Mouse (Mus musculus) ZHBTc4 (cell line): Measurements from ENCODE around the gene Wwox.

ENCODE experiments used
- DNase-seq: peaks from one replicate; pipeline ENCODE4 v3.0.0-alpha.2; 2011; ENCODE audit warnings: low read depth, low spot score

The Wwox gene

GRCm38 (mm10) chr8:114665521-114665920 lies 226.1 kb downstream of the Wwox start:
- no peak for DNase-seq

- no peak for DNase-seq
These were observed 231.3 kb downstream of the Wwox start for GRCm38 (mm10) chr8:114670801-114671200.

DNA sequence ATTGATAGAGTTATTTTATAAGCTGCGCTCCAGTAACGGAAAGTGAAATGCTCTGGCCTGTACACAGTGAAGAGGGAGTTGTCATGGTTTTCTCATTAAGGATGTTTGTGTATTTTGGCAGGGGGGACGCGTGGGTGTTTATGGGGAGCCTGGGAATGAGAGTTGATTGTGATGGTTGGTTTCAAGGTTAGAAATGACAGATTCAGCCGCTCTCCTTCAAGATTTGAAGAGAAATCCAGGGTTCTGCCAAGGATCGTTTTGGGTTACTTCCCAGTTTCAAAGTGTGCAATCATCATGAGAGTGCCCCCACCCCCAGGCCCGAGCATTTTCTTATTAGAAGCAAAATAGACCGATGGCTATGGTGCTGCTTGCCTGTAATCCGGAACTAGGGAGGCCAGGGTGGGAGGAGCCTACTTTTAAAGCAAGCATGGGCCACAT lies 231.8 kb downstream of the Wwox start:
- no peak for DNase-seq

GRCm38 (mm10) chr8:114673416-114673815 lies 234.0 kb downstream of the Wwox start:
- peak; percentile 39 for DNase-seq

- DNase-seq = no peak
These were observed 235.7 kb downstream of the Wwox start for GRCm38 (mm10) chr8:114675151-114675550.

DNA sequence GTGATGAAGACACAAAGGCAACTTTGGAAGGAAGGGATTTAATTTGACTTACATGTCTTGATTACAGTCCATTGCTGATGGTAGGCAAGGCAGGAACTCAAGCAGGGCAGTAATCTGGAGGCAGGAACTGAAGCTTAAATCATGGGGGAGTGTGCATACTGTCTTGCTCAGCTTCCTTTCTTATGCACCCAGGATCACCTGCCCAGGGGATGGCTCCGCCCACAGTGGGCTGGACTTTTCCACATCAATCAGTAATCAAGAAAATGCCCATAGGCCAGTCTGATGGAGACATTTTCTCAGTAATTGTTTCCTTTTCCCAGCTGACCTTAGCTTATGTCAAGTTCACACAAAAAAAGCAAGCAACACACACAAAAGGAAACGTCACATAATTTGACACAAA lies 237.5 kb downstream of the Wwox start:
- DNase-seq = peak; percentile 49

- DNase-seq = no peak
These were observed 238.2 kb downstream of the Wwox start for GRCm38 (mm10) chr8:114677551-114678127.

- no peak for DNase-seq
These were observed 240.1 kb downstream of the Wwox start for GRCm38 (mm10) chr8:114679386-114680098.

GRCm38 (mm10) chr8:114681136-114681535 lies 241.7 kb downstream of the Wwox start:
- no peak for DNase-seq

- DNase-seq = no peak
These were observed 242.7 kb downstream of the Wwox start for GRCm38 (mm10) chr8:114682166-114682565.

DNA sequence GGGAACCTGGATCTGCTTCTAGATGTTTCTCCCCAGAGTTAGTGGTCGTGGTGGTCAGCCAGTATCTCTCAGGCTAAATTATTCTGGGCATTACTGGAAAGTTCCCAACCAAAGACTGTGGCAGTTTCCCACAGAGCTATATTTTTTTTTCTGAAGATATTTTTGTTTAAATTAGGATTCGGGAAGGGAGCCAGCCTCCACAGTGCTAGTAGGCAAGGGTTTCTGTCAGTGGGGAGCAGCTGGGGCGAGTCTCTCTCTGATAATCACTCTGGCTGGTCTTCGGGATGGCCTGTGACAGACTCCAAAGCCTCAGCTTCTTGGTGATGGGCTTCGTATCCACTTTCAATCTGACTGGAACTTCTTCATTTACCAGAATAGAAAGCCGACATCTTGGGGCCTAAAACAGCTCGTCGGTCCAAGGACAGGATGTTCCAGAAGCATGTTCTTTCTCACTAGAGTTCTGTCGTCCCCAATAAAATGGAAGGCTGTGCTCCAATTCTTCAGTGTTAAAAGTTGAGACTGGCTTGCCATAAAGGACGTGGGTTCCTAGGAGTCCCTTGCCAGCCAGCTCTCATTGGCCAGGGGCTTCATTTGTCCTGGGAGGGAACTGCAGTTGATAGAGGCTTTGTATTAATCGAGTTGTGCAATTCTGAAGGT lies 244.7 kb downstream of the Wwox start:
- DNase-seq = no peak

DNA sequence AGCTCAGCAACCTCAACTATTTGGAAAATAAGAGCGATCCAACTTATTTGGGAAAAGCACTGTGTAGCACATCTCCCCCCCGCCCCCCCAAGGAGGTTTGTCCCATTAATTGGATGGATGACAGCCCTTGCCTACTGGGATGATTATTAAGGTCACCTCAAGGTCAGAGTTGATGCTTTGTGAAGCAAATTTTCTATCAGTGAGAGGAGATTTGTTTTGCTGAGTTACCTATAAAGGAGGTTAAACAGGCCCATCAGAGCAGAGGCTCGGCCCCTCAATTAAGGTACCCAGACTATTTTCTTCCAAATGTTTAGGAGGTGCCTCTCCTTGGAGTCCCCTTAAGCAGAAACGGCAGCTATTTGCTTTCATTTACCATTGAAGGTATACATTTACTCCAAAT lies 247.0 kb downstream of the Wwox start:
- DNase-seq = peak; percentile 47

DNA sequence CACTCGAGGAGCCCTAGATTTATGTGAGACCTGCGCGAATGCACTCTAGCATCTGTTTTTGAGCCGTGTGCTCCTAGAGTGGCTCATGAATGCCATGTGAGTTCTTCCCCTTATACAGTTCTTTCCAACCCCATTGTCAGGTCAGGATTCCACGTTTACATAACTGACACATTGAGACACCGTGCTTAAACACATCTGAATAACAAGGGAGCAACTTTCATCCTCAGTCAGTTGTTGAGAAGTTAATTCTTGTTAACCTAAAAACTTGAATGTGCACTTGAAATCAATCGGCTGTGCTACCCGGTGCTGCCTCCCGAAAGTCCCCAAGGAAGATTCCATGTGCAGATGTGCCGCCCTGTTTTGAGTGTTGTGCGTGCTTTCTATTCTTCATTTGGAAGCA lies 249.3 kb downstream of the Wwox start:
- peak; percentile 77 for DNase-seq

DNA sequence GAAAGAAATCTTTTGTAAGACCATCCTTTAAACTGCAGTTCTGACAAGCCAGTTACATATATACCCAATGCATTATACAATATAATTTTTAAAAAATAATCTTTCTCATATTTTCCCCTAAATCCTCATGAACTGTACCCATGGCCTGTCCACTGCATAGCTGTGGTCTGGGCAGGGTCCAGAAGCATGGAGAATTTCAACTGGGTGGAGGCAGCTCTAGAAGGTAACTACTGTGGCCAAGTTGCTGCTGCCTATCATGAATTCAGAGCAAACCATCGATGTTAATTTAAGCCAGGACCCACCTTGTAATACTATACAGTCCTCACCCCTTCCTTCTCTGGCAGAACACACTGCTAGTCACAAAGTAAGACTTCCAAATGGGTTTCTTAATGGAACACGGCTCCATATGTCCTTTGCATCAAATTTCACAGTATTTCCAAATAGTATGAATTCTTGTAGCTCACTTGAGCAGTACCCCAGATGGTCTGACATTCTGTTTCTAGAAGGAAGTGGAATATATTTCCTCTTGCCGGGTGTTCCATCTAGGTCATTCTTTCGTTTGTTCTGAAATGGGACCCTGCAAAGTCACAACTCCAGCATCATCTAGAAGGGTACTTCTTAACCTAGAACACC lies 255.2 kb downstream of the Wwox start:
- DNase-seq = no peak

GRCm38 (mm10) chr8:114703517-114703916 lies 264.1 kb downstream of the Wwox start:
- DNase-seq = no peak

- no peak for DNase-seq
These were observed 268.2 kb downstream of the Wwox start for GRCm38 (mm10) chr8:114707538-114708138.

GRCm38 (mm10) chr8:114715318-114716070 lies 276.0 kb downstream of the Wwox start:
- peak; percentile 23 for DNase-seq

- no peak for DNase-seq
These were observed 277.2 kb downstream of the Wwox start for GRCm38 (mm10) chr8:114716546-114717255.

DNA sequence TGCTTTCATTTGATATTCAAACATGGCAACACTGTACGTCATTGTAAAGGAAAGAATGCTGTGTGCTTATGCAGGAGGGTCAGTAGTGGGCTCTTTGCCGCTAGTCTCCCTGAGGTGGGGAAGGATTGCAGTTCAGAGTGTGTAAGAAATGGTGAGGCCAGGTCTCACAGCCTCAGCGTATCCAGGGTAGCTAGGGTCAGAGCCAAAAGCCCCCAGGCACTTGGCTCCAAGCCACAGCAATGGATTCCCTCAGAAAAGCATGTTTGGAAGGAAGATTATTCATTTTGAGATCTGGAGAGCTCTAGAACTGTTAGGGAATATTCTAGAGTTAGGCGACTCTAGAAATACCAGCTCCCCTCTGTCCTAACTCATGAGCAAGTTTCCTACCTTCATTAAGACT lies 279.4 kb downstream of the Wwox start:
- DNase-seq = no peak

DNA sequence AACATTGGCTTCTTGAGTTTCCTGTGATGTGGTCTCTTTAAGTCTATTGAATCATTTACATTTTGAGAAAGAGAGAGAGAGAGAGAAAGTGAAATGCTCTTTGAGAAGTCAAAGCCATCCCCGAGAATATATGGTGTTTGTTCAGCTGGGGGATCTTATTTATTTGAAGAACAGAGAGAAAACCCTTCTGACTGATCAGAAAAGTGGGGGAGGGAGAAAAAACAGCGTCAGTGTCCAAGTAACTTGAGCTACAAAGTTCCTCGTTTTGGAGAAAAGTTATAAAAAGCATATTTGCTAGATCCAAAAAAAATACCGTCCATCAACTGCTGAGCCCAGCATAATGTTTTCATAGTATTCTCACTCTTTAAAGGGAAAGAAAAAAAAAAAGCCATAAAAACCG lies 283.2 kb downstream of the Wwox start:
- no peak for DNase-seq
